Mouse (Mus musculus) lung, embryonic 14.5 days (tissue): ENCODE measurements around the gene Gm21767. TPM values are rescaled to one million over a fixed set of nuclear protein-coding genes. Genes with fewer than 3 reads are reported as not detected.
"Not testable (repeated sequence)": the region's sequence is repeated elsewhere in the genome, so short reads cannot be mapped to it uniquely, and the experiment has no call there.

ENCODE experiments used
- ATAC-seq: fragments of 200-750 bp; cut with Nextera tagmentation; 2 replicates; pipeline ENCODE4 v1.8.0; 2017; ENCODE audit warnings: mild to moderate bottlenecking, moderate TSS enrichment, moderate library complexity; ENCODE audit not compliant: insufficient read depth
- DNase-seq: peaks from one replicate; pipeline ENCODE4 v3.0.0-alpha.2; 2015
- H3K27ac ChIP-seq: fragments of 300-500 bp; sonication (generic); 2 replicates; pipeline ENCODE4 v1.5.1; 2014; ENCODE audit warnings: low read depth, mild to moderate bottlenecking, moderate library complexity
- H3K27me3 ChIP-seq: fragments of 300-500 bp; sonication (generic); 2 replicates; pipeline ENCODE4 v1.6.1; 2014; ENCODE audit warnings: low read length, control low read depth; ENCODE audit not compliant: insufficient read depth
- H3K36me3 ChIP-seq: fragments of 300-500 bp; sonication (generic); 2 replicates; pipeline ENCODE4 v1.6.1; 2014; ENCODE audit warnings: control low read depth; ENCODE audit not compliant: insufficient read depth
- H3K4me1 ChIP-seq: fragments of 300-500 bp; sonication (generic); 2 replicates; pipeline ENCODE4 v1.6.1; 2014; ENCODE audit warnings: antibody characterized with exemption, control low read depth; ENCODE audit not compliant: insufficient read depth
- H3K4me2 ChIP-seq: fragments of 300-500 bp; sonication (generic); 2 replicates; pipeline ENCODE4 v1.6.1; 2014; ENCODE audit warnings: mild to moderate bottlenecking
- H3K4me3 ChIP-seq: fragments of 300-500 bp; sonication (generic); 2 replicates; pipeline ENCODE4 v1.5.1; 2014; ENCODE audit warnings: low read depth, low read length
- H3K9ac ChIP-seq: fragments of 300-500 bp; sonication (generic); 2 replicates; pipeline ENCODE4 v1.6.1; 2014
- H3K9me3 ChIP-seq: fragments of 300-500 bp; sonication (generic); 2 replicates; pipeline ENCODE4 v1.6.1; 2016; ENCODE audit warnings: low read depth, low read length, control low read depth
- WGBS: fragments of 180-500 bp; shearing (Covaris S2); extraction: QIAGEN DNeasy Blood & Tissue Kit; methylation state at CpG from one replicate; pipeline ENCODE4 v1.1.7; 2014; 5-methylcytosine and 5-hydroxymethylcytosine counted together
- polyA plus RNA-seq: library from polyadenylated mRNA; unstranded; fragments of >200 nt; fragmentation: Nextera tagmentation; extraction: Ambion mirVana; gene quantifications from 2 replicates; pipeline ENCODE4 v1.2.1, GENCODE M21; 2014

Gene Gm21767
- not detected in 2 replicates for polyA plus RNA-seq

DNA sequence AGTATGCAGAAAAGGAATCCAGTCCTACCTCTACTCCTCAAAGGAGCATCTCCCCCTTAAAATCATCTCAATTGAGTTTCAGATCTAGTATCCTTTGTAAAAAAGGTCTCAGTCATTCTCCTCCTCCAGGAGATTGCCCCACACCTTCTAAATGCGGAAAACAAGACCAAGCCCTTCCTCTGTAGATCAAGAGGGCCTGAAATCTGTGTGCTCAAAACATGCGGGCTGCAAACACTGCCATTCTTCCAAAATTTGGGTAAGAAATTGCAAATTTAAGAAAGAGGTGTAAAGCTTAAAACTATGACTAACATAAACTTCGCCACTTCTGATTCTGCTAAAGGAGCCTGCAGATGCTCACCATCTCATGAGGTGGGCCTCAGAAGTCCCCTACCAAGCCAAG, at the start of gene Gm21767:
Gene Gm21767, plus strand, starts transcription at position 301 of the 400 bp plus-strand sequence.
- not testable (repeated sequence) for H3K4me2 ChIP-seq, H3K4me3 ChIP-seq, H3K9me3 ChIP-seq, H3K27me3 ChIP-seq, DNase-seq, H3K4me1 ChIP-seq, H3K9ac ChIP-seq, H3K27ac ChIP-seq, H3K36me3 ChIP-seq, ATAC-seq
- WGBS, result no CpG with 5 or more reads among the region's 3 CpGs
